ENCODE assay signal across 25 mouse cellular contexts in genomic region chr11:107950658-107951057, GRCm38 (mm10). TPM values are rescaled to one million over a fixed set of nuclear protein-coding genes. Genes with fewer than 3 reads are reported as not detected.
DNase-seq lines count a peak whose midpoint lies in the region; ATAC-seq and TF ChIP-seq lines count a peak whose summit lies in the region.
"Had no signal": no experiment of that assay in that cellular context is flagged by ENCODE, and none has a peak within 500 bp of the region (broad histone marks: within the 10 kb centered on the region; RNA-seq: fewer than 3 reads in every experiment).

No protein-coding gene starts in this region.

- H3K9ac ChIP-seq in forebrain, embryonic 16.5 days (replicated peaks; ENCODE audit: low read depth, low read length), result no peak overlapping the region
- H3K9ac ChIP-seq in midbrain, embryonic 13.5 days (replicated peaks), result no peak overlapping the region
- H3K9ac ChIP-seq: heart, embryonic 12.5 days; hindbrain, embryonic 13.5 days; liver, embryonic 15.5 days; lung, embryonic 15.5 days had no signal

- ATAC-seq in frontal cortex, adult (ENCODE audit: low TSS enrichment), result peak; percentile 77
- peak; percentile 45 for ATAC-seq in forebrain, embryonic 16.5 days
- no peak for ATAC-seq in midbrain, embryonic 13.5 days
- ATAC-seq: CD4-positive, CD25-positive, alpha-beta regulatory T cell, adult 4 months; inflammation-experienced regulatory T-cells, adult 6 months had no signal

- H3K27ac ChIP-seq in forebrain, embryonic 16.5 days (ENCODE audit: low read length), result peak overlapping the region; percentile 29; the same call in 1 of the 2 replicates
- H3K27ac ChIP-seq in midbrain, embryonic 13.5 days, result no peak overlapping the region
- H3K27ac ChIP-seq in cerebellum, adult 2 months (ENCODE audit: insufficient read depth, low read length), result no peak overlapping the region
- H3K27ac ChIP-seq: embryonic facial prominence, embryonic 10.5 days; hindbrain, embryonic 13.5 days; limb, embryonic 10.5 days; liver, embryonic 15.5 days; lung, embryonic 15.5 days; stomach, postnatal 0 days had no signal

- TF ChIP-seq POLR2A in cerebellum, adult 2 months (IDR thresholded peaks at IDR 0.05; ENCODE audit: borderline replicate concordance, insufficient read depth, low read length), result no peak

- H3K4me1 ChIP-seq in forebrain, embryonic 16.5 days (replicated peaks; ENCODE audit: control insufficient read depth, insufficient read depth, low read length), result peaks cover 26% of the 10 kb centered on the region
- H3K4me1 ChIP-seq in midbrain, embryonic 13.5 days (replicated peaks), result peaks cover 17% of the 10 kb centered on the region; the same call in 1 of the 2 replicates
- peaks cover 7% of the 10 kb centered on the region for H3K4me1 ChIP-seq in cerebellum, adult 2 months (ENCODE audit: control insufficient read depth, insufficient read depth, low read length)
- H3K4me1 ChIP-seq: limb, embryonic 10.5 days; liver, embryonic 15.5 days; lung, embryonic 15.5 days; megakaryocyte, embryonic 14.5 days had no signal

- H3K4me2 ChIP-seq in forebrain, embryonic 16.5 days (ENCODE audit: low read length), result no peak overlapping the region
- H3K4me2 ChIP-seq in midbrain, embryonic 13.5 days (replicated peaks), result no peak overlapping the region
- H3K4me2 ChIP-seq: heart, embryonic 12.5 days; hindbrain, embryonic 13.5 days; liver, embryonic 15.5 days; lung, embryonic 15.5 days had no signal

- DNase-seq in frontal cortex, postnatal 25 days (ENCODE audit: low spot score in 2 of 2), result no peak
- DNase-seq in brain, adult 2 months (ENCODE audit: low read depth, low spot score), result peak; percentile 49
- DNase-seq in layer of hippocampus, adult 9-11 months, result peak; percentile 69
- DNase-seq in cerebellum, adult 2 months, result no peak
- DNase-seq: adrenal gland, postnatal 36 days; kidney, postnatal 10 days; liver; lung, postnatal 36 days; midbrain, embryonic 14.5 days; right cerebral cortex, postnatal 14 days; thymus, adult 2 months; thymus, postnatal 4 days had no signal

- H3K27me3 ChIP-seq in forebrain, embryonic 16.5 days (replicated peaks; ENCODE audit: control insufficient read depth, insufficient read depth, low read length), result no peaks in the 10 kb centered on the region
- H3K27me3 ChIP-seq in midbrain, embryonic 13.5 days, result no peaks in the 10 kb centered on the region
- H3K27me3 ChIP-seq in cerebellum, adult 2 months (ENCODE audit: control insufficient read depth, insufficient read depth, low read length), result no peaks in the 10 kb centered on the region
- H3K27me3 ChIP-seq: heart, embryonic 12.5 days; hindbrain, embryonic 13.5 days; liver, embryonic 15.5 days; lung, embryonic 15.5 days; megakaryocyte, embryonic 14.5 days had no signal

- no peaks in the 10 kb centered on the region for H3K36me3 ChIP-seq in forebrain, embryonic 16.5 days (ENCODE audit: control insufficient read depth, insufficient read depth)
- no peaks in the 10 kb centered on the region for H3K36me3 ChIP-seq in midbrain, embryonic 13.5 days
- H3K36me3 ChIP-seq: embryonic facial prominence, embryonic 10.5 days; limb, embryonic 10.5 days; liver, embryonic 15.5 days; lung, embryonic 15.5 days had no signal

- H3K4me3 ChIP-seq in forebrain, embryonic 16.5 days (replicated peaks; ENCODE audit: low read length), result no peak overlapping the region
- no peak overlapping the region for H3K4me3 ChIP-seq in midbrain, embryonic 13.5 days (replicated peaks)
- no peak overlapping the region for H3K4me3 ChIP-seq in cerebellum, adult 2 months (replicated peaks; ENCODE audit: insufficient read depth, low read depth, low read length)
- H3K4me3 ChIP-seq: embryonic facial prominence, embryonic 10.5 days; heart, embryonic 12.5 days; hindbrain, embryonic 13.5 days; limb, embryonic 10.5 days; liver, embryonic 15.5 days; lung, embryonic 15.5 days; megakaryocyte, embryonic 14.5 days had no signal

- 66% methylated on average over 4 of the region's 4 CpGs for WGBS in forebrain, embryonic 16.5 days
- WGBS in midbrain, embryonic 13.5 days, result 92% methylated on average over 4 of the region's 4 CpGs
- 70% methylated on average over 4 of the region's 4 CpGs for WGBS in cerebellum, adult 2 months

- TF ChIP-seq CTCF in cerebellum, adult 2 months (IDR thresholded peaks at IDR 0.05; ENCODE audit: borderline replicate concordance, insufficient read depth, low read depth, low read length), result no peak

- no peaks in the 10 kb centered on the region for H3K9me3 ChIP-seq in forebrain, embryonic 16.5 days (ENCODE audit: control insufficient read depth, low read length)
- no peaks in the 10 kb centered on the region for H3K9me3 ChIP-seq in midbrain, embryonic 13.5 days
- H3K9me3 ChIP-seq: embryonic facial prominence, embryonic 10.5 days; heart, embryonic 12.5 days; hindbrain, embryonic 13.5 days; limb, embryonic 10.5 days; liver, embryonic 15.5 days; lung, embryonic 15.5 days had no signal

RNA-seq across cellular contexts. Expression of gene Cacng5, which starts 35.8 kb away (rescaled TPM):
- polyA plus RNA-seq in forebrain, embryonic 16.5 days (2015; fragmentation: Nextera tagmentation; extraction: Ambion mirVana), result 8.0 and 9.0 TPM in 2 replicates
- 3.8 and 4.1 TPM in 2 replicates for polyA plus RNA-seq in midbrain, embryonic 13.5 days (2015; fragmentation: Nextera tagmentation; extraction: Ambion mirVana)
- polyA plus RNA-seq in cerebellum, adult 2 months (2012; rRNA removed), result 25.7 and 30.1 TPM in 2 replicates
- polyA plus RNA-seq: CD4-positive, CD25-positive, alpha-beta regulatory T cell, adult 4 months; heart, embryonic 12.5 days; inflammation-experienced regulatory T-cells, adult 6 months had no signal

Comparison
In these comparisons a context has a peak if more than half of its experiments do, and no peak if none do; other contexts are left out.
1. DNase-seq: peak in brain, adult 2 months (single experiment) and layer of hippocampus, adult 9-11 months (single experiment); none in frontal cortex, postnatal 25 days (0 of 2) and cerebellum, adult 2 months (0 of 2).